Mouse (Mus musculus): Measurements from ENCODE around the gene Tlk1. TPM values are rescaled to one million over a fixed set of nuclear protein-coding genes. Genes with fewer than 3 reads are reported as not detected.
A peak's percentile ranks its signal among the peaks of the same experiment; 100 is the strongest.

Gene Tlk1
- polyA plus RNA-seq, 1 experiment from 2014 or later, result 45.7 TPM

DNA sequence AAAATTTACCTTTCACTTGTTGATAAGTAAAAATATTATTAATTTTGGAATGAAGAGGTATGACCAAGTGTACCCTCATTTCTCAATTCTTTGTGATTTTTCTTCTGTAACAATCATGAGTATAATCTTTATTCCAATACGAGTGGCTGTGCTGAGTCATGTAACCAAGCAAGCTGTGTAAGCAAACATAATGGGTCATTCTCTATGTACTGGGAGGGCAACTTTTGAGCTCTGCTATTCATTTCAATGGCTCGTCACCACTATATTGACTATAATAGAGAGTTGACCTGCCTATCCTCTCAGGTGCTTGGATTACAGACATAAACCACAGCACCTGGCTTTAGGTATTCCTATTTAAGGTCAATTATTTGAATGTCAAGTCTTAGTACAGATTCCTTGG lies 48.8 kb downstream of the Tlk1 start:
- no peaks in the 10 kb centered on the region for H3K36me3 ChIP-seq
- H3K4me2 ChIP-seq (replicated peaks), result no peak overlapping the region
- no peaks in the 10 kb centered on the region for H3K27me3 ChIP-seq (replicated peaks)
- no peak overlapping the region for H3K9ac ChIP-seq
- 68% methylated on average over 2 of the region's 2 CpGs for WGBS
- no peak overlapping the region for H3K4me3 ChIP-seq (replicated peaks)
- H3K4me1 ChIP-seq (replicated peaks), result no peaks in the 10 kb centered on the region
- ATAC-seq, result no peak
- H3K27ac ChIP-seq, result no peak overlapping the region
- H3K9me3 ChIP-seq, result no peaks in the 10 kb centered on the region

- ATAC-seq, result peak; percentile 83
- Histone ChIP-seq H3K9me3 (no peaks in the 10 kb centered on the region), H3K27ac (no peak overlapping the region), H3K36me3 (no peaks in the 10 kb centered on the region), H3K4me3 (replicated peaks) (no peak overlapping the region), H3K4me2 (replicated peaks) (no peak overlapping the region), H3K27me3 (replicated peaks) (no peaks in the 10 kb centered on the region), H3K4me1 (replicated peaks) (no peaks in the 10 kb centered on the region), H3K9ac (no peak overlapping the region)
- 49% methylated on average over 7 of the region's 7 CpGs for WGBS
Measured at GRCm38 (mm10) chr2:70764734-70765133, 60.8 kb downstream of the Tlk1 start.

GRCm38 (mm10) chr2:70762741-70763140 lies 62.8 kb downstream of the Tlk1 start:
- 76% methylated on average over 1 of the region's 1 CpGs for WGBS
- no peak for ATAC-seq
- no peaks in the 10 kb centered on the region for H3K27me3 ChIP-seq (replicated peaks)

DNA sequence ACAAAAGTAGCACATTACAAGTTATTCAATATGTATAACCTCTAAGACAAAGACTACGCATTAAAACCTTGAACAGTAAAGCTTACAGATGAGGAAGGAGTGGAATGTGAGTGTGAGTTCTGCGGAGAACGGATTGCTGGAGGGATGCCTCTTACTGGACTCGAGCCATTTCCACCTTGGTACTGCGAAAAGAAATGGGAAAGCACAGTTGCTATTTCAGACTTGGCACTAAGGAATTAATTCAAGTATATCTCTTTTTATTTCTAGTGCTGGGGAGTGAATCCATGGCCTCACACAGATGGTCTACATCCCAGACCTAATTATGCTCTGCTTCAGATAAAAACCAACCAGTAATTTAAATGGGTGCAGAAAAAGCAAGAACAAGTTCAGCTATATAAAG lies 73.4 kb downstream of the Tlk1 start:
- Histone ChIP-seq H3K4me2 (replicated peaks) (no peak overlapping the region), H3K9me3 (no peaks in the 10 kb centered on the region), H3K36me3 (no peaks in the 10 kb centered on the region), H3K4me1 (replicated peaks) (no peaks in the 10 kb centered on the region), H3K27ac (no peak overlapping the region), H3K9ac (no peak overlapping the region), H3K4me3 (replicated peaks) (no peak overlapping the region), H3K27me3 (replicated peaks) (no peaks in the 10 kb centered on the region)
- ATAC-seq, result no peak
- 93% methylated on average over 5 of the region's 5 CpGs for WGBS

More at GRCm38 (mm10) chr2:70762741-70763140, 62.8 kb downstream of the Tlk1 start:
- no peak overlapping the region for H3K4me2 ChIP-seq (replicated peaks)
- no peak overlapping the region for H3K9ac ChIP-seq
- no peaks in the 10 kb centered on the region for H3K9me3 ChIP-seq
- H3K4me1 ChIP-seq (replicated peaks), result no peaks in the 10 kb centered on the region
- H3K36me3 ChIP-seq, result no peaks in the 10 kb centered on the region
- no peak overlapping the region for H3K4me3 ChIP-seq (replicated peaks)
- H3K27ac ChIP-seq, result no peak overlapping the region

DNA sequence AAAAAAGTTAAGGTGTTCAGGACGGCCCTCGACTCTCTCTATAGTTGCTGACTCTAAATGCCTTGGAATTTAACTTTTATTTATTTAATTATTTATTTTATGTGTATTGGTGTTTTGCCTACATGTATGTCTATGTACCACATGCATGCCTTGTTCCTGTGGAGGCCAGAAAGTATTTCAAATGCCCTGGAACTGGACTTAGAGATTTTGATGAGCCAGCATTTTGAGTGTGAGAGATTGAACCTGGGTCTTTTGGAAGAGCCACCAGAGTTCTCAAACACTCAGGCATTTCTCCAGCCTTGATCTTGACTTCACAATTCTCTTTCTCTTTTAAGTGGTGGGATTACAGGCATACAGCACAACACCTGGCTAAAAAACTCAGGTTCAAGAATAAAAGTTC lies 73.9 kb downstream of the Tlk1 start:
- Histone ChIP-seq H3K36me3 (no peaks in the 10 kb centered on the region), H3K4me3 (replicated peaks) (no peak overlapping the region), H3K27ac (no peak overlapping the region), H3K27me3 (replicated peaks) (no peaks in the 10 kb centered on the region), H3K9me3 (no peaks in the 10 kb centered on the region), H3K4me1 (replicated peaks) (no peaks in the 10 kb centered on the region), H3K4me2 (replicated peaks) (no peak overlapping the region), H3K9ac (no peak overlapping the region)
- WGBS, result 91% methylated on average over 2 of the region's 2 CpGs
- no peak for ATAC-seq

- Histone ChIP-seq H3K27me3 (replicated peaks) (no peaks in the 10 kb centered on the region), H3K9me3 (no peaks in the 10 kb centered on the region), H3K36me3 (peaks cover 27% of the 10 kb centered on the region; the same call in 1 of the 2 replicates), H3K4me1 (replicated peaks) (no peaks in the 10 kb centered on the region), H3K4me2 (replicated peaks) (no peak overlapping the region), H3K27ac (no peak overlapping the region), H3K9ac (no peak overlapping the region), H3K4me3 (replicated peaks) (no peak overlapping the region)
- no peak for ATAC-seq
- 89% methylated on average over 2 of the region's 2 CpGs for WGBS
Measured at GRCm38 (mm10) chr2:70742588-70742987, 82.9 kb downstream of the Tlk1 start.

DNA sequence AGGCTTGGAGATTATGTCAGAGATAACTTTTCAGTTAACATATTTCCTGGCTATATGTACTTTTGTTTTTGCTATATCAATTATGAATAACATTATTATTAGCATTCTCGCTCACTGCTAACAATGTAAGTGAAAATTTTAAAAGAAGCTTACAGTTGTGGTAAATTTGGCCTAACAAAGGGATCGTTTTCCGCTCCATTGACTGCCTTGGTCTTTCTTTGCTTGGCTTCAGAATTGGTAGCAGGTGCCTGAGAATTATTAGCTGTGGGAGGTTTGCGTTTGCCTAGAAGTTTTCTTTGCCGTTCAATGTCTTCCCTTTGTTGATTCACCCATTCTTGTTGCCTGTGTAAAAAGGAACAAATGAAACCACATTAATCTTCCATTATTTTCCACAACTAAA lies 83.6 kb downstream of the Tlk1 start:
- Histone ChIP-seq H3K36me3 (peaks cover 29% of the 10 kb centered on the region; the same call in 1 of the 2 replicates), H3K9ac (no peak overlapping the region), H3K9me3 (no peaks in the 10 kb centered on the region), H3K27ac (no peak overlapping the region), H3K4me3 (replicated peaks) (no peak overlapping the region), H3K4me1 (replicated peaks) (no peaks in the 10 kb centered on the region), H3K4me2 (replicated peaks) (no peak overlapping the region), H3K27me3 (replicated peaks) (no peaks in the 10 kb centered on the region)
- ATAC-seq, result no peak
- WGBS, result 94% methylated on average over 5 of the region's 5 CpGs

- ATAC-seq, result no peak
- no peak overlapping the region for H3K9ac ChIP-seq
- H3K4me2 ChIP-seq (replicated peaks), result no peak overlapping the region
- H3K9me3 ChIP-seq, result no peaks in the 10 kb centered on the region
- no peaks in the 10 kb centered on the region for H3K4me1 ChIP-seq (replicated peaks)
- H3K27me3 ChIP-seq (replicated peaks), result no peaks in the 10 kb centered on the region
- no peak overlapping the region for H3K27ac ChIP-seq
- WGBS, result 67% methylated on average over 5 of the region's 5 CpGs
- no peak overlapping the region for H3K4me3 ChIP-seq (replicated peaks)
- 0 out of 2 replicates have a peak, but pooled peaks cover 18% of the 10 kb centered on the region for H3K36me3 ChIP-seq
Measured at GRCm38 (mm10) chr2:70736008-70736407, 89.5 kb downstream of the Tlk1 start.

GRCm38 (mm10) chr2:70735534-70735933 lies 90.0 kb downstream of the Tlk1 start:
- Histone ChIP-seq H3K4me3 (replicated peaks) (no peak overlapping the region), H3K27ac (no peak overlapping the region), H3K27me3 (replicated peaks) (no peaks in the 10 kb centered on the region), H3K9me3 (no peaks in the 10 kb centered on the region), H3K4me2 (replicated peaks) (no peak overlapping the region), H3K36me3 (0 out of 2 replicates have a peak, but pooled peaks cover 15% of the 10 kb centered on the region), H3K9ac (no peak overlapping the region), H3K4me1 (replicated peaks) (no peaks in the 10 kb centered on the region)
- no peak for ATAC-seq
- 76% methylated on average over 4 of the region's 4 CpGs for WGBS

- H3K4me1 ChIP-seq (replicated peaks), result no peaks in the 10 kb centered on the region
- ATAC-seq, result no peak
- H3K4me2 ChIP-seq (replicated peaks), result no peak overlapping the region
- no peak overlapping the region for H3K27ac ChIP-seq
- 87% methylated on average over 2 of the region's 2 CpGs for WGBS
- H3K4me3 ChIP-seq (replicated peaks), result no peak overlapping the region
- H3K9me3 ChIP-seq, result no peaks in the 10 kb centered on the region
- H3K9ac ChIP-seq, result no peak overlapping the region
- H3K36me3 ChIP-seq, result 0 out of 2 replicates have a peak, but pooled peaks cover 4% of the 10 kb centered on the region
- no peaks in the 10 kb centered on the region for H3K27me3 ChIP-seq (replicated peaks)
Measured at GRCm38 (mm10) chr2:70727089-70727488, 98.4 kb downstream of the Tlk1 start.

DNA sequence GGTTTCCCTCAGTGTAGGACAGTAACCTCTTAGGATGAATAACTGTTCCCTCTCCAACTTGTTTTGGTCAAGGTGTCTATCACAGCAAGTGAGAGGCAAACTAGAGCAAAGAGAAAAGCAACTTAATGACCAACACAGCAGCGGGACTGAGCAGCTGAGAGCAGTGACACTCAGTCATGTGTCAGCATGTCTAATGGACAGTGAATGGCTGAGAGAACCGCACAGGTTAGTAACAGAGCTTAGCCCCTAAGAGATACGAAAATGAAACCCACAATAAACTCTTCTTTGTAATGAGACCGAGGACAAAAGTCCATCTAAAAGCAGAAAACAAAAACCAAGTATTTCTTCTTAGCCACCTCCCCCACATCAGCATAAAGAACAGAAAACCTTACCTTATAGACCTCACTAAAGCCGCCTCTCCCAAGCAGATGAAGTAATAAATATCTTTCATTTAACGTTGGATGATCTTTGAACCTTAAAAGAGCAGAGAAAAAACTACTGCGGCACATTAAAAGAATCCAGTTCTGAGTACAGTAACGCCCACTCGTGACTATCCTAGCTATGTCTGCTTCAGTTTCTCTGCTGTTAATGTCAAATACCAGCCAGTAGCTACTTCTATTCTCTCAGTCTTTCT lies 101.8 kb downstream of the Tlk1 start:
- 77% methylated on average over 9 of the region's 9 CpGs for WGBS
- ATAC-seq, result peak; percentile 55
- Histone ChIP-seq H3K27me3 (replicated peaks) (no peaks in the 10 kb centered on the region), H3K4me3 (replicated peaks) (no peak overlapping the region), H3K9me3 (no peaks in the 10 kb centered on the region), H3K9ac (no peak overlapping the region), H3K4me2 (replicated peaks) (no peak overlapping the region), H3K4me1 (replicated peaks) (no peaks in the 10 kb centered on the region), H3K36me3 (peaks cover 4% of the 10 kb centered on the region; the same call in 1 of the 2 replicates), H3K27ac (no peak overlapping the region; the same call in 1 of the 2 replicates)

DNA sequence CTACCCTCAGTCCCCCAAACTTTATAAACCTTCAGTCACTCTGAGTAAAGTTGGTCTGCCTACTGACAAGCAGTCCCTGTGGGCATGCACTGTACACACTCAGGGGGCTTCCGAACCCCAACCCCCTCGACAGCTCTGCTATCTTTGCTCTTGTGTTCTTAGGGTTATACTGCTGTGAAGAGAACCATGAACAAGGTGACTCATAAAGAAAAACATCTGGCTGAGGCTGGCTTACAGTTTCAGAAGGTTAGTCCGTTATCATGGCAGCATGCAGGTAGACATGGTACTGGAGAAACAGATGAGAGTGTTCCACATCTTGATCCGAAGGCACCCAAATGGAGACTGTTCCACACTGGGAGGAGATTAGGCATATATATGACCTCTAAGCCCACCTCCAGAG lies 114.7 kb downstream of the Tlk1 start:
- no peak for ATAC-seq
- Histone ChIP-seq H3K9ac (no peak overlapping the region), H3K27ac (no peak overlapping the region), H3K4me2 (replicated peaks) (no peak overlapping the region), H3K9me3 (no peaks in the 10 kb centered on the region), H3K27me3 (replicated peaks) (no peaks in the 10 kb centered on the region), H3K36me3 (peaks cover 19% of the 10 kb centered on the region), H3K4me1 (replicated peaks) (no peaks in the 10 kb centered on the region), H3K4me3 (replicated peaks) (no peak overlapping the region)
- WGBS, result 95% methylated on average over 4 of the region's 4 CpGs

DNA sequence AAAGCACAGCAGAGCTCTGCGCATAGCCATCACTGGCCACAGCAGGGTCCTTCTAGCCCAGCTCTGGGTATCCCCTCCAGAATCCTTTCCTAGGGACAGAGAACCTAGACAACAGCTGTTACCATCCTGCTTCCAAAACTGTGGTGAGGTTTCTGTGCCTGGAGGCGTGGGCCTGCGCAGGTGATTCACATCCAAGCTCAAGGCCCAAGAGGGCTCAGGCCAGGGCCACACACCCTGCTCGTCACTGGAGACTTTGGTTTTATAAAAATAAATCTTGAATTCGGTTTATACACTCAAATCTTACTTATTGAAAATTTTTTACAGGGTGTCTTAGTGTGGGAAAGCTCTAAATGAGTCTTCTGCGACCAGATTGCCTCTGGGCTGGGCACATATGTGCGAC lies 115.3 kb downstream of the Tlk1 start:
- Histone ChIP-seq H3K4me2 (replicated peaks) (no peak overlapping the region), H3K27ac (no peak overlapping the region)

More for the DNA sequence above, 115.3 kb downstream of the Tlk1 start:
- Histone ChIP-seq H3K4me3 (replicated peaks) (no peak overlapping the region), H3K9ac (no peak overlapping the region), H3K27me3 (replicated peaks) (no peaks in the 10 kb centered on the region), H3K4me1 (replicated peaks) (no peaks in the 10 kb centered on the region), H3K9me3 (no peaks in the 10 kb centered on the region), H3K36me3 (peaks cover 15% of the 10 kb centered on the region; the same call in 1 of the 2 replicates)
- ATAC-seq, result peak; percentile 12; the same call in 1 of the 2 replicates
- WGBS, result 97% methylated on average over 7 of the region's 7 CpGs
